Mouse (Mus musculus): ENCODE results near the gene Cers1. TPM values are rescaled to one million over a fixed set of nuclear protein-coding genes. Genes with fewer than 3 reads are reported as not detected.

Cers1 gene
- total RNA-seq, 2 experiments from 2014 or later = 13.8 to 15.8 TPM

DNA sequence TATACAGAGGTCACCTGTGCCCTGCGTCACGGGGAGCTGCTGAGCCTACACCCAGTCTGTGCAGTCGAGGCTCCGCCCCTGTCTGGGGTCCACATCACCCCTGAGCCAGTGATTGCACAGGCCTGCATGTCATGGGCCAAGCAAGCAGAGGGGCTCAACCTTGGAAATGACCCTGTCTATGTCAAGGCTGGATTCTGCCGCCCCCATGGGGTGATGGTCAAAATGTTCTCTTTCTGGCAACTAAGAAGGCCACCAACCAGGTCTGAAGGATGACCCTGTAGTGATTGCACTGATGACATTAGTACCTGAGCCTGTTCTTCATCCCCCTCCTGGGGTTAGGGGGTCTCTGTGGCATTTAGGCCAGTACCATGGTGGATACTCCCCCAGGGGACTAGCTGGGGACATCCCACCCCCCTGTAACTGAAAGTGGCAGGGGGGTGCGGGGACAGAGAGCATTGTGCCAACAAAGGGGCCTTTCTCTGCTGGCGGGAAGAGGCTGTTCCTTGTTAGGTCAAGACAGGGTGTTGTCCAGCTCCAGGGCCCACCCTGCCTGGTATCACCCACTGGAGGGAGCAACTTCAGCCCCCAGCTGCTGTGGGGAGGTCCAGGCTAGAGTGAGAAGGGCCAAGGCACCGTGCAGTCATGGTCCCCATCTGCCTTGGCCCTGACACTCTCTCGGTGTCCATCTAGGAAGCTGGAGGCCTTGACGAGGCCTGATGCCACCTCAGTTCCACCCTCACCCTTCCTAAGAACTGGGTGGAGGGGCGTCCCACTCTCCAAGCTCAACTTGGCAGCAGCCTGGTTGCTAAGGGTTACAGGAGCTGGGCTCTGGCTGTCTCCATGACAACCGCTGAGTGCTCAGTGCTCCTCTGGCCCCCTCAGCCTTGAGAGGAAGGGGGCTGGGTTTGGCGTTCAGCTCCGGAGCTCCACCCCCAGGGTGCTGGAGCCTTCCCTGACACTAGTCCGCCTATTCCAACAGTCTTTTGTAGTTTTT is 1.2 kb downstream of the Cers1 start:
- DNase-seq = peak; percentile 36

DNA sequence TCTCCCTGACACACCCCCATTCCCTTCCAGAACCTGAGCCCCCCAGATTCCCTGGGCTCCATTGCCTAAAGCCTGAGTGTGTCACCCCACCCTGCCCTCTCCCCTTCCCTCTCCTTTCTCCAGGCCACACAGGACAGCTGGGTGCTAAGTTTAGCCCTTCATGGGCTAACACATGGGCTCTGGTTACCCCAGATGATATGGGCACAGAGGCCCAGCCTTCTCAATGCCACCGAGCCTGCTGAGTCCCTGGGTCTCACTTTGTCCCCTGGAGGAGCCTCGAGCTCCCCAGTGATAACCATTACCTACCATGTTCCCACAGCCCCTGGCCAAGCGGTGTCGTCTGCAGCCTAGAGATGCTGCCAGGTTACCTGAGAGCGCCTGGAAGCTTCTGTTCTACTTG is 2.3 kb downstream of the Cers1 start:
- DNase-seq = peak; percentile 64

DNA sequence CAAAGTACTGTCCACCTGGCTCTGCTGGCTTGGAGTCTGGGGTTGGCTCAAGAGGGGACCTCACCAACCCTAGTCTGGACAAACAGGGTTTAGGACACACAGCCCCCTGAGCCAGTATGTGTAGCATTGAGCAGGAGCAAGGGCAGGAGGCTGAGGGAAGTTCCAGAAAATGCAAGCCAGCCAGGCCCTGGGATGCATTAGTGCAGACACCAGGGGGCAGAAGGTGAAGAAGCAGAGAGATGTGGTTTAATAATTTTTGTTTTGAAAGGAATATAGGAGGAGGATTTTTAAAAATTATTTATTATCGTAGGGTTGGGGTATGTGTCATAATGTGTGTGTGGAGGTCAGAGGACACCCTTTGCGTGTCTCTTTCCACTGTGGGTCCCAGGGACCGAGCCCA is 8.1 kb downstream of the Cers1 start:
- DNase-seq = no peak

DNA sequence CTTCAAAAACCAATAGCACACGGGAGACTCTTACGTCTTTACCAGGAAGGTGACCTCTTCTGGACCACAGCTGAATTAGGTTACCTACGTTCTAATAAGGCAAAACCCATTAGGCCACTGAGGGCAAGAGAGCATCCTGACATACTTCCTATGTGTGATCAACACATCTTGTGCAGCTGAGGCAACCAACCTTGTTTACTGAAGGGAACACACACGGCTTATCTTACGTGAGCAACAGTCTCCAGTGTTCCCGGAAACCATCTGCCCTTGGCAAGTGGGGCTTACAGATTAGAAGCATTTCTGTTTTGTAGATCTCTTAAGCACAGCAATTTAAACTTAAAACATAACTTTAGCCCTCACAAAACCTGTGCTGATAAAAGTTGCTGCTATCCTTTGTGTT is 11.9 kb downstream of the Cers1 start:
- DNase-seq = no peak

DNA sequence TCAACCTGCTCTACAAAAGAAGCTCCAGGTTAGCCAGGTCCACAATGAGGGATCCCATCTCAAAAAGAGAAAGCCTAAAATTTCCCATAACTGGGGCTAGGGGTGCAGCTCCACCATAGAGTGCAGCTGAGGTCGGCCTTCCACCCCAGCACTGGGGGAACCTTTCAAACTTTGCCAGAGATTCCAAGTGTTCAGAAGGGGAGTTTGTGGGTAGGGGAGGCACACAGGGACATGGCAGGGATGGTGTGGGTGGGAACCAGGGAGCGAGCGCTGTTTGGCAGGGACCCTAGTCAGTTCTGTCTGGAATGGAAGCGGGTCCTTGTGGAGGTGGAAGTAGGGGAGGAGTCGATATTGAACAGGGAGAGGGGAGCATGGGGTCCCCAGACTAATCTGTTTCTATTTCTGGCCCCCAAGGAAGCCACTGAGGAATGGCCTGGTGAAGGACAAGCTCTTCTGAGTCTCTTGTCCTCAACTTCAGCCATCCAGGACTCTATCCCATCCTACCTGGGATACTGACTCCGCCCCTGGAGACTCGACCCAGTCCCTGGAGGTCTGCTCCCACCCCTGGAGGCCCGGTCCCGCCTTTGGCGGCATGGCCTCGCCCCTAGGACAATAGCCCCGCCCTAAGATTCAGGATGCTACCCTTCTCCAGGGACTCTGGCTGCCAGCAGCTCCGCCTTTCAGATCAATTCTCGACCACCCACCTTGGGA is 13.7 kb downstream of the Cers1 start, which contains the start of gene Gdf1:
Gene Gdf1, plus strand, starts transcription at position 694 of the 711 bp plus-strand sequence.
- DNase-seq = no peak

DNA sequence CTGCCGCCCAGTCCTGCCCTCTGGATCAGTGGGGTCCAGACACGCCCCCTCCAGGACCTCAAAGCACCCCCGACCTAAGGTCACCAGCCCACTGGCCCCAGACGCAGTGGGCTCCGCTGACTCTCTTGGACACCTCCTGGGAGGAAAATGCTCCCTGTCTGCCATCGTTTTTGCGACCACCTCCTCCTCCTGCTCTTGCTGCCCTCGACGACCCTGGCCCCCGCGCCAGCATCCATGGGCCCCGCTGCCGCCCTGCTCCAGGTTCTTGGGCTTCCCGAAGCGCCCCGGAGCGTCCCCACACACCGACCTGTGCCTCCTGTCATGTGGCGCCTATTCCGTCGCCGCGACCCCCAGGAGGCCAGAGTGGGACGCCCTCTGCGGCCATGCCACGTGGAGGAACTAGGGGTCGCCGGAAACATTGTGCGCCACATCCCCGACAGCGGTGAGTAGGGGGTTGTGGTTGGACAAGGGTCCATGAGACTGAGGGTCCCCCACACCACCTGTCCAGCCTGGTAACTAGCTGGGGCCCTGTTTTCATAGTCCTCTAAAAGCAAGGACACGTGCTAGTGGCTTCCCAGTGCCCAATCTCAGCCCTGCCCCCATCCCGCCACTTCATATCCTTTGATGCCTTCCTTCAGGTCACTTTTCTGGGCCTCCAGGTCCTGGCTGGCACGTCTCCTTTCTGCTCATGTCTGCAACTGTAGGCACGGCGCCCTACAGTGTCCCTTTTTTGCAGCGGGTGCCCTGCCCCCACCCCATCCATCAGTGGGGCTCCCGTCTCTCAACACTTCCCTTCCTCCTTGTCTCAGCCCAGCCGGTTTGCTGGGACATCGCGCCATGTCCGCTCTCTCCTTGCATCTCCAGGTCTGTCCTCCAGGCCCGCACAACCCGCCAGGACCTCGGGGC is 14.5 kb downstream of the Cers1 start:
- no peak for DNase-seq

DNA sequence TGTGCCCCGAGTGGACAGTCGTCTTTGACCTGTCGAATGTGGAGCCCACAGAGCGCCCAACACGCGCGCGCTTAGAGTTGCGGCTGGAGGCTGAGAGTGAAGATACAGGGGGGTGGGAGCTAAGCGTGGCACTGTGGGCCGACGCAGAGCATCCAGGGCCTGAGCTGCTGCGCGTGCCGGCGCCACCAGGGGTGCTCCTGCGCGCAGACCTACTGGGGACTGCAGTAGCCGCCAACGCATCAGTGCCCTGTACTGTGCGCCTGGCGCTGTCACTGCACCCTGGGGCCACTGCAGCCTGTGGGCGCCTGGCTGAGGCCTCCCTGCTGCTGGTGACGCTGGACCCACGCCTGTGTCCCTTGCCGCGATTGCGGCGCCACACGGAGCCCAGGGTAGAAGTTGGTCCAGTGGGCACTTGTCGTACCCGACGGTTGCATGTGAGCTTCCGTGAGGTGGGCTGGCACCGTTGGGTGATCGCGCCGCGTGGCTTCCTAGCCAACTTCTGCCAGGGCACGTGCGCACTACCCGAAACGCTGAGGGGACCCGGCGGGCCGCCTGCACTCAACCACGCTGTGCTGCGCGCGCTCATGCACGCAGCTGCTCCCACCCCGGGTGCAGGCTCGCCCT is 15.3 kb downstream of the Cers1 start:
- DNase-seq = no peak

DNA sequence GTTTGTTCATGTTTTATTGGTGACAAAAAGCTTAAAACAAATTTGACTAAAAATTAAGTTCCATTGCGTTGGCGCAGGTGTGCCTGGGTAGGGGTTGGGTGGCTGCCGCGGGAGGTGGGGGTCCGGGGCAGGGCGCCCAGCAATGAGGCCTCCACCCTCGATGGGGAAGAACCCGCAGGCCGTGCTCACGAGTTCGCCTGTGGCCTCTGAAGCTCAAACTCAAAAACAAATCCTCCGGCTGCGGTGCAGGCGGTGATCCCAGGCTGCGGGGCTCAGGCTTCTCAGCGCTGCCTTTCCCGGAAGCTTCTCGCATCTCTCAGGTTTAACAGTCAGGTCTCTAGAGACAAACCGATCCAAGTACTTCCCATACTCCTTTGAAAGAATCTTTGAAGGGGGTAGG is 16.0 kb downstream of the Cers1 start:
- no peak for DNase-seq

DNA sequence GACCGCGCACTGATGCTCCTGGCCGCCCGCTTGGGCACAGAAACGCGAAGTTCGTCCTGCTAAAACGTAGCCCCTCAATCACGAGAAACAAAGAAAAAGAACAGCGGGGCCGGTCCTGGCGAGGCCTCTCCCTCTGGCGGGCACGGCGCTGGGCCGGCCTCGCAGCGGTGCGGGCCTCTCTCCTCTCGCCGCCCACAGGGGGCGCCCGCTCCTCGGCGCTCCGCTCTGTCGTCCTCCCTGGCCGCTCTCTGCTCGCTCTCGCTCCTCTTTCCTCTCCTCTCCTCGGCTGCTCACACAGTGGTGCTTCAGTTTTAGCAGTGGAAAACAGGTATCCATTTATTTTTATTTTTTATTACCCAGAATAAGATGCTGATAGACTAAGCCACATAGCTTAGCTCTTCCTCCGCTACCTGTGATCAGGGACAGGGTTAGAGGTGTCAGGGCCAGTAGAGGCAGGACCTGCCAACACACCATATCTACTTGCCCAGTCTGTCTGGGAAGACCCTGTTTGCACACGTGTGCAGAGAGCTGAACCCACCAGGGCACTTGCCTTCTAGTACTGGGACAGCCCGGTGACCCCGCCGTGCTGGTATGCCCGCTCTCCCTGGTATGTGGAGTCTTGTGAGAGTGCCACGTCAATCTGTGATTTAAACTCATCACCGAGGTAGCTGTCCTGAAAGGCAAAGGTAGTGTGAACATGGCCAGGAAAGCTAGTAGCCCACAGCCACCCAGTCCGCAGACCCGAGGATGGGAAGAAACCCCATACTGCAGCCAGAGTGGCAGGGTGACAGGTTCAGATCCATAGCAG is 16.7 kb downstream of the Cers1 start:
- peak; percentile 59 for DNase-seq

DNA sequence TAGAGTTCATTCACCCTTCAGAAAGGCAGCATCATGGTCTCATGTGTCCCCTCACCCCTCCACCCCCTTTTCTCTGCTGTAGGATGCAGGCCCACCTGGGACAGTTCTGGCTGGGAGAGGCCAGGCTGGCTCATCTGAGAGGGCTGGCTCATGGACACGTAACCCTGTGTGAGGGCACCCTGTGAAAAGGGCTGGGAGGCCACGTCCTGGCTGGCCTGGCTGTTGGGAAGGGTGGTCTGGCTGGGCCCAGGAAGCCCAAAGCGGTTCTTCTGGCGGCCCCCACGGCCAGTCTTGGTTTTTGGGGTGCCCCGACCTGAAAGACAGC is 17.3 kb downstream of the Cers1 start:
- DNase-seq = no peak

DNA sequence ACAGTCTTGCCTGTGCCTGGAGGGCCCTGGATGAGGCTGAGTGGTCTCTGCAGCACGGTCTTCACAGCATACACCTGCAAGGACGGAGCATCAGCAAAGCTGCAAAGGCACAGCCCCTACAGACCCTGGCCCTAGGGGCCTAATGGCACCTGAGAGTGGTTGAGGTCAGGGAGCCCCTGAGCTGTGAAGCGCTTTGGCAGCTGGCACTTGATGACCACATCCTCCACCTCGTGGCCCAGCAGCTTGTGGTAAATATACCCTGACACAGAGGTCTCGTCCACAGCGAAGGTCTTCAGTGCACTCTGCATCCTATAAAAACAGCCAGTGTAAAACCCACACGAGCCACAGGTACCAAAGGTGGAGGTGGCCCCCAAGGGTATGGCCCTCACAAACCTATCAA is 23.4 kb downstream of the Cers1 start:
- no peak for DNase-seq

DNA sequence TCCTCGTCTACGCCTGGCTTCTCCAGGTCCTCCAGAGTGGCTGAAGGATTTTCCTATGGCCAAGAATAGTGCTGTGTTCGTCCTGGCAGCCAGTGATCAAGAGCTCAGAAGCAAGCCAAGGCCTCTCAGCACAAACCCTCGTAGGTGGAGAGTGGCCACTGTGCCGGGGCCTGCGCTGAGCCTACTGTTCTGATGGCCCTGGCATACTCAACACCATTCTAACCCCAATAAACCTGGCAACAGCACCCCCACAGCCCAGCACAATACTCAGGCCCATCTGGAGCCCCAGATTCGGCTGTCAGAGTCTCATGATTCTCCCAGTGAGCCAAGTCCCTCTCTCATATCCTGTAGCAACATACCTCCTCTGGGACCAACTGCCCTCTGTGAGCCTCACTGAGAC is 25.1 kb downstream of the Cers1 start:
- DNase-seq = no peak

DNA sequence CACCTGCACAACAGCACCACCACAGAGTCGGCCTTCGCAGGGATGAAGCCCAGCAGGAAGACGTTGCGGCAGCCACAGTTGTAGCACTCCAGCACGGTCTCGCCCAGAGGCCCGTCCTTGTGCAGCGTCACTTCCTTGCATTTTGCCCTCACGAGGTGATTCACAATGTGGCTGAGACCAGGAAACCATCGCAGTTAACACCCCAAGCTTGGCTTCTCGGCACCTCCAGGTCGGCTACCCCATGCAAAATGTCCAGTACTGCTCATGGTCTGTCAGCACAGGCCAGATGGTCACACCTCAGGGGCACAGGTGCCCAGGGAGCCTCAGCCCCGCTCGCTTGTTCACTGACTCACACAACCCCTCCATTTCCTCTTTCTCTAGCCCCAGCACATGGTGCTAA is 26.4 kb downstream of the Cers1 start:
- DNase-seq = no peak

DNA sequence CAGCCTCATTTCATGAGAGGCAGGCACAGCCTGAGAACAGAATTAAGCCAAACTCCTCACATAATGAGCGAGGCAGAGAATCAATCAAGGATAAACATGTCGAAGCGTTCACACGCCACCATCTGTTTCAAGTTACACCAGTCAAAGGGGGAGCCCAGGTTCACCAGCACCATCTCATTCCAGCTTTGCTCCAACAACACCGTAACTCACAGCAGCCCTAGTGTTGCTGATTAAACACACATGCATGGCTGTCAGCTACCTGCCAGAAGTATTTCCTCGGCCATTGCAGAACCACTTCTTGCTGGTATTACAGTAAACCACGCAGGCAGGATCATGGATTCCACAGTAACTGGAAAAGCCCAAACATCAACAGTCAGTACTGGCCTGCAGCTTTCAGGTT is 27.5 kb downstream of the Cers1 start:
- DNase-seq = no peak

DNA sequence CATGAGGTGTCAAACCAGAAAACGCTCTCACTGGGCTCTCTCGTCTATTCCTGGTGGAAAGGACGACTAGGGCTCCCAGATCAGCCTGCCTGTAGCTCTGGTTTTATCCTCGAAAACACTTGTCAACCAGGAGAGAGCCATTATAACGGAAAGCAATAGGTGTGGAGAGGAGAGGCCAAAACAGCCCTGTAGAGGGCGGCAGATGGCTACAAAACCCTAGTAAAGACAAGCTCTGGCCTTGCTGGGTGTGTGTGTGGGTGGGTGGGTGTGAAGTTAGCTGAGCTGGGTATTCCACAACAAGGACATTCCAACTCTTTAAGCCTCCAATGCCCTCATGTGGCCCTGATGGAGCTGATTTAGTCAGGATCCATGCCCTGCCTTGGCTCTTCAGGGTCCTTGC is 28.1 kb downstream of the Cers1 start:
- no peak for DNase-seq

DNA sequence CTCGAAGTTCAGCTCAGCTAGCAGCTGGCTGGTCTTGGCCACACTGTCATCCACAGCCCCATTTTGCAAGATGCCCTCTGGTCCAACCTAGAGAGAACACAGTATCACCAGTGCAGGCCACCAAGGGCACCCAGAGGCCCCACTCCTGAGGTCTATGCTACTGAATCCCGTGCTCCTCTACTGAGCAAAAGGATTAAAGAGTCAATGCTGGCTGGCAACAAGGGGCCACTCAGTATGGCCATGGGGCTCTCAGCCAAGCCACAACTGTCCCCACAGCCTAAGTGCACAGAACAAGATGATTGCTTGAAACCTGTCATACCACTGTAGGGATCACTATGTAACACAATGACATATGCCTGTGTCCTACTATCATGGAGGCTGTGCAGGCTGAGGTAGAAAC is 28.7 kb downstream of the Cers1 start:
- DNase-seq = no peak

DNA sequence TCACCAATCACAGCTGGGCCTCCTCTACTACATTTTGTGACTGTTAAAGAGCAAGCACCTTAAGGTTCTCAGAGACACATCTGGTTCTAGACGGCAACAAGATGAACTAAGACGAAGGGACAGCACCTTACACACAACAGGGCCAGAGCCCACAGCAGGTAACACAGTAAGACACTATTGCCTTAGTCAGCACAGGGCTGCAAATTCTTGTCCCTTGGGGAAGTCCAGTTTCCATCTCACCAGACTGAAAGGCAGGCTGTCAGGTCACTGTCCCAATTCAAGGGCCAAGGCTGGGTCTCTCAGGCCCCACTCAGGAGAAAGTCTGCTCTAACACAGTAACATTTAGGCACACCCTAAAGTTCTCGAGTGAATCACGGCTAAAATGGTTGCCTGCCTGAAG is 31.9 kb downstream of the Cers1 start:
- DNase-seq = no peak

DNA sequence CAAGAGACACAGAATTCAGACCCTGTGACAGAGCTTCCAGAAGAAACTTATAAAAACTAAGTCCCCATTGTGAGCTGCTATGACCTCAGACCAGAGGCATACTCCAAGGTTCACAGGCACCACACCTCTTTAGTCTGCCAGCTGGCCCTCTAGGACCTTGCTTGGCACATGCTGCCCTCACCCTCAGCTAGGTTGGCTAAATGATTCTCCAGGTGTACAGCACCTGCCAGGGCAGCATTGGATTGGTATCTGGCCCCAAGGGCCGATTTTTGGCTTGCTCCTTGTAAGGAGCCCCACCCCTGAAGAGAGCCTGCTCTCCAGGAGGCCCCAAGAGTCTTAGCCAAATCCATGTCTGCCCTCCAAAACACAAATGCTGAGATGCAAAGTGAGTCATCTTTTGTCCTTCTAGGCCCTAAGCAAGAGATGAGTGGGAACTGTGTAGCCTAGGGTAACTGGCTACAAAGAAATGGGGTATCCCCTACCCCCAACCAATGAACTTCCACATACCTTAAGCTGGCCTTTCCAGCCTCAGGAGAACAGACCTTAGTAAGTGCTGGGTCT is 32.4 kb downstream of the Cers1 start:
- no peak for DNase-seq

DNA sequence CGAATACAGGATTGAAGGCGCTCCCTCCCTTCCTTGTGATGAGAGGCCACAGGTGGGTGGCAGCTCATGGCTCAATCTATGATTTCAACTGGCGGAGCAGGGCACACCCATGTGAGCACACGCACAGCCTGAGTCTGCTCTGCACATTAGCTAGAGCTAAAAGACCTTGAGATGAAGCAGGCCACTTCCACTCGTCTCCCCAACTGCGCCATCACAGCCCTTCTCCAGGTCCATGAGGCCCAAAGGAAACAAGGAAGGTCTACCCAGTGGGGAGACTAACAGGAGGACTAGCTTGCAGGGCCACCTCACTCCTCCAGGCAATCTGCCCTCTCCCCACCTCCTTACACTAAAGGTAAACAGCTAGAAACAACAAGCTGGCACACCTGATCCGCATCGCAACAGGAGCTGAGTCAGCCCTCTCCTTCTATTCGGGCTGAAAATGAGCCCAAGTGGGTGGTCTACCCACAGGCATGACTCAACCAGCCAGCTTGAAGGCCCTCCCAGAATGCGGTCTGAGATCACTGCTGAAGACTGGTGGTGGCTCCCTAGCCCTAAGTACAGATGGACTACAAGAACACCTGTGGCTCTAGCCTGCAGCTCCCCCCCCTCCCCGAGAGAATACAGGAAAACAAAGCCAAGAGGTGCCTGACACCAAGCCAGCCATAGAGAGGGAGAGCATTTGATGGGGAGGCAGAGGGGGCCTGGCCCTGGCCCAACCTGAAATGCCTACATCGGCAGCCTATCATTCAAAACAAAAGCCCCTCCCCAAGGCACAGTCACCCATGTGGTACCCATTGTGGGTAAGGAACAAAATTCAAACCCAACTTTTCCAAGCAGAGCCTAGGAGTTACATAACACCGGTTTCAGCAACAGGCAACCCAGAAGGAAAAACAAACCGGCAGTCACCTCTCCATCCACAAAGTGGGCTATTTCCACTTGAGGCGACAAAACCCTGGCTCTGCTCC is 35.7 kb downstream of the Cers1 start:
- DNase-seq = no peak

DNA sequence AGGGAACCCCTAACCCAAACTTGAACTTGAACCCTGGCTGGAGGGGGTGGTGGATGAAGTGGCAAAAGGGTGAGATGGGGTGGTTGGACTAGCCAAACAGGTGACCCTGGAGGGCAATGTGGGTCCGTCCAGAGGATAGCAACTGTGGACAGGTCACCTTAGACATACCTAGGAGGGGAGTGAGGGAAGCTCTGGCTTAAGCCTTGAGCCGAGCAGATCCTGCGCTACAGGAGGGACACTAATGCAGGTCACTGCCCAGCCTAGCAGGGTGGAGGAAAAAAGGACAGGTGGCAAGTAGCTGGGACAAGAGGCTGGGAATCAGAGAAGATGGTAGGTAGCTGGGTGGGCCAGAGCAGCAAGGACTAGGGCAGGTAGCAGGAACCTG is 36.4 kb downstream of the Cers1 start:
- no peak for DNase-seq

Measured in gastrocnemius, postnatal 25 days (tissue).